20 mouse cellular contexts compared by ENCODE assay signal in genomic region chr16:92865314-92865713, GRCm38 (mm10). TPM values are rescaled to one million over a fixed set of nuclear protein-coding genes. Genes with fewer than 3 reads are reported as not detected.
DNase-seq lines count a peak whose midpoint lies in the region; ATAC-seq and TF ChIP-seq lines count a peak whose summit lies in the region.
"Had no signal": no experiment of that assay in that cellular context is flagged by ENCODE, and none has a peak within 500 bp of the region (broad histone marks: within the 10 kb centered on the region; RNA-seq: fewer than 3 reads in every experiment).

No protein-coding gene starts in this region.

- no peak overlapping the region for H3K9ac ChIP-seq in liver, adult 2 months (ENCODE audit: low read depth, low read length)
- H3K9ac ChIP-seq in liver, postnatal 0 days (replicated peaks): no peak overlapping the region
- H3K9ac ChIP-seq in midbrain, embryonic 15.5 days: no peak overlapping the region
- H3K9ac ChIP-seq: embryonic facial prominence, embryonic 12.5 days; forebrain, embryonic 13.5 days; forebrain, embryonic 15.5 days; forebrain, postnatal 0 days had no signal

- no peaks in the 10 kb centered on the region for H3K27me3 ChIP-seq in liver, adult 2 months (ENCODE audit: control insufficient read depth, insufficient read depth, low read length)
- H3K27me3 ChIP-seq in liver, postnatal 0 days (ENCODE audit: insufficient read depth, low read length): no peaks in the 10 kb centered on the region
- no peaks in the 10 kb centered on the region for H3K27me3 ChIP-seq in midbrain, embryonic 15.5 days (replicated peaks)
- H3K27me3 ChIP-seq: embryonic facial prominence, embryonic 12.5 days; forebrain, embryonic 13.5 days; forebrain, embryonic 15.5 days had no signal

- no peaks in the 10 kb centered on the region for H3K79me2 ChIP-seq in liver, adult 2 months (ENCODE audit: control insufficient read depth, insufficient read depth, low read length)
- H3K79me2 ChIP-seq in macrophage (ENCODE audit: inconsistent target): no peaks in the 10 kb centered on the region

- ATAC-seq in liver, postnatal 0 days: no peak
- ATAC-seq in midbrain, embryonic 15.5 days (replicated peaks): no peak
- ATAC-seq: forebrain, embryonic 13.5 days; forebrain, embryonic 15.5 days; forebrain, postnatal 0 days had no signal

- no peak for TF ChIP-seq EP300 in liver, postnatal 0 days (IDR thresholded peaks at IDR 0.05; ENCODE audit: low read depth)

- 89% methylated on average over 3 of the region's 3 CpGs for WGBS in liver, adult 2 months
- 78% methylated on average over 3 of the region's 3 CpGs for WGBS in liver, postnatal 0 days (ENCODE audit: insufficient replicate concordance)
- 96% methylated on average over 3 of the region's 3 CpGs for WGBS in macrophage (ENCODE audit: missing documents)
- 88% methylated on average over 3 of the region's 3 CpGs for WGBS in midbrain, embryonic 15.5 days

- H3K4me2 ChIP-seq in liver, postnatal 0 days (ENCODE audit: low read depth, low read length): no peak overlapping the region
- H3K4me2 ChIP-seq in midbrain, embryonic 15.5 days: no peak overlapping the region
- H3K4me2 ChIP-seq: embryonic facial prominence, embryonic 12.5 days; forebrain, embryonic 13.5 days; forebrain, embryonic 15.5 days had no signal

- TF ChIP-seq POLR2A in liver, adult 2 months (IDR thresholded peaks at IDR 0.05; ENCODE audit: extremely low read depth, insufficient read depth, low read length): no peak
- no peak for TF ChIP-seq POLR2A in bone marrow macrophage, adult 2 months (IDR thresholded peaks at IDR 0.05; ENCODE audit: borderline replicate concordance, low read depth, low read length)

- H3K4me3 ChIP-seq in liver, adult 2 months (ENCODE audit: insufficient read depth, low read depth, low read length): no peak overlapping the region
- H3K4me3 ChIP-seq in liver, postnatal 0 days (ENCODE audit: low read depth, low read length): no peak overlapping the region
- H3K4me3 ChIP-seq in bone marrow macrophage, adult 2 months (ENCODE audit: insufficient read depth, low read length): no peak overlapping the region
- no peak overlapping the region for H3K4me3 ChIP-seq in macrophage (ENCODE audit: inconsistent target)
- no peak overlapping the region for H3K4me3 ChIP-seq in midbrain, embryonic 15.5 days
- H3K4me3 ChIP-seq: embryonic facial prominence, embryonic 10.5 days; embryonic facial prominence, embryonic 12.5 days; forebrain, embryonic 13.5 days; forebrain, embryonic 15.5 days had no signal

- H3K4me1 ChIP-seq in liver, adult 2 months (ENCODE audit: control insufficient read depth, insufficient read depth, low read length): no peaks in the 10 kb centered on the region
- 0 out of 2 replicates have a peak, but pooled peaks cover 9% of the 10 kb centered on the region for H3K4me1 ChIP-seq in liver, postnatal 0 days (ENCODE audit: insufficient read depth)
- peaks cover 57% of the 10 kb centered on the region for H3K4me1 ChIP-seq in bone marrow macrophage, adult 2 months (ENCODE audit: control insufficient read depth, insufficient read depth, low read length)
- H3K4me1 ChIP-seq in midbrain, embryonic 15.5 days: no peaks in the 10 kb centered on the region
- H3K4me1 ChIP-seq: embryonic facial prominence, embryonic 10.5 days; embryonic facial prominence, embryonic 12.5 days; forebrain, embryonic 13.5 days; forebrain, embryonic 15.5 days had no signal

- H3K9me3 ChIP-seq in liver, postnatal 0 days (ENCODE audit: low read length): no peaks in the 10 kb centered on the region
- H3K9me3 ChIP-seq in midbrain, embryonic 15.5 days: no peaks in the 10 kb centered on the region
- H3K9me3 ChIP-seq: embryonic facial prominence, embryonic 12.5 days; forebrain, embryonic 13.5 days; forebrain, embryonic 15.5 days had no signal

- H3K27ac ChIP-seq in liver, adult 2 months (replicated peaks; ENCODE audit: insufficient read depth, low read depth, low read length): no peak overlapping the region
- H3K27ac ChIP-seq in liver, postnatal 0 days (ENCODE audit: low read depth): no peak overlapping the region
- H3K27ac ChIP-seq in bone marrow macrophage, adult 2 months (ENCODE audit: insufficient read depth, low read depth, low read length): peak overlapping the region; percentile 68
- peak overlapping the region; percentile 99 for H3K27ac ChIP-seq in macrophage
- H3K27ac ChIP-seq in midbrain, embryonic 15.5 days: no peak overlapping the region
- H3K27ac ChIP-seq: embryonic facial prominence, embryonic 10.5 days; embryonic facial prominence, embryonic 12.5 days; forebrain, embryonic 13.5 days; forebrain, embryonic 15.5 days had no signal

- TF ChIP-seq CTCF in liver, adult 2 months (IDR thresholded peaks at IDR 0.05; ENCODE audit: low read depth, low read length): no peak
- TF ChIP-seq CTCF in liver, postnatal 0 days (IDR thresholded peaks at IDR 0.05; ENCODE audit: low read depth): no peak
- TF ChIP-seq CTCF in bone marrow macrophage, adult 2 months (IDR thresholded peaks at IDR 0.05; ENCODE audit: low read depth, low read length): no peak

- peak; percentile 15 for DNase-seq in liver, adult 2 months (ENCODE audit: extremely low read depth, low read depth, low spot score)
- no peak for DNase-seq in liver, postnatal 0 days
- no peak for DNase-seq in kidney, postnatal 4 days
- DNase-seq in B cell, adult 2 months: no peak
- DNase-seq: adrenal gland, adult 2 months; adrenal gland, postnatal 10 days; adrenal gland, postnatal 25 days; cerebellum, adult 11-12 months; cerebellum, adult 2 months; cerebellum, adult 9-10 months; cerebellum, postnatal 10 days; cerebellum, postnatal 25 days; forebrain, postnatal 0 days had no signal

- no peaks in the 10 kb centered on the region for H3K36me3 ChIP-seq in liver, adult 2 months (ENCODE audit: control insufficient read depth, insufficient read depth, low read length)
- no peaks in the 10 kb centered on the region for H3K36me3 ChIP-seq in liver, postnatal 0 days (replicated peaks; ENCODE audit: insufficient read depth, low read length)
- no peaks in the 10 kb centered on the region for H3K36me3 ChIP-seq in macrophage (ENCODE audit: inconsistent target)
- H3K36me3 ChIP-seq in midbrain, embryonic 15.5 days (replicated peaks): no peaks in the 10 kb centered on the region
- H3K36me3 ChIP-seq: embryonic facial prominence, embryonic 10.5 days; embryonic facial prominence, embryonic 12.5 days; forebrain, embryonic 15.5 days had no signal

RNA-seq across cellular contexts. Expression of gene Runx1, which starts 39.4 kb away (rescaled TPM):
- total RNA-seq in liver, adult 2 months (2014; rRNA removed): 0.74 and 0.94 TPM in 2 replicates
- 0.20 and 0.55 TPM in 2 replicates for polyA plus RNA-seq in liver, adult 2 months (2012; rRNA removed)
- 3.3 and 4.6 TPM in 2 replicates for polyA plus RNA-seq in liver, postnatal 0 days (2015; fragmentation: Nextera tagmentation; extraction: Ambion mirVana)
- polyA plus RNA-seq in bone marrow macrophage, adult 2 months (2012; ENCODE audit: insufficient read depth, insufficient read length, missing spikeins): 86.8 and 103 TPM in 2 replicates
- total RNA-seq in macrophage (2018; cell fraction: chromatin; rRNA removed): 100 to 1,000 TPM; 170 to 922 (median 407) TPM
- total RNA-seq in macrophage (2018; cell fraction: cytosol; rRNA removed): 10 to 100 TPM; 29.1 to 90.3 (median 52.0) TPM
- total RNA-seq in macrophage (2018; cell fraction: nucleus; rRNA removed): 100 to 1,000 TPM; 108 to 569 (median 293) TPM
- 30.4 to 35.3 TPM (median 34.7 TPM) in 3 replicates for polyA plus RNA-seq in macrophage (2018)
- polyA plus RNA-seq in midbrain, embryonic 15.5 days (2015; fragmentation: Nextera tagmentation; extraction: Ambion mirVana): 0.43 and 0.67 TPM in 2 replicates

Comparison
In these comparisons a context has a peak if more than half of its experiments do, and no peak if none do; other contexts are left out.
1. H3K27ac ChIP-seq: peak in bone marrow macrophage, adult 2 months (single experiment) and macrophage (single experiment); none in liver, adult 2 months (single experiment), liver, postnatal 0 days (single experiment) and midbrain, embryonic 15.5 days (single experiment).